Mouse (Mus musculus) heart, adult 2 months (tissue): Measurements from ENCODE around the gene Slc24a2.

Experiments
- CTCF ChIP-seq: fragments of 200-600 bp; IDR thresholded peaks from 2 replicates; pipeline ENCODE4 v1.8.1; 2022; ENCODE audit warnings: antibody characterized with exemption, mild to moderate bottlenecking, moderate library complexity
- POLR2A ChIP-seq: fragments of 200-500 bp; IDR thresholded peaks from 2 replicates; pipeline ENCODE4 v1.6.1; 2011; ENCODE audit warnings: mild to moderate bottlenecking, low read depth, low read length, control low read depth; ENCODE audit not compliant: insufficient read depth

- peak; percentile 61 for TF ChIP-seq CTCF
- TF ChIP-seq POLR2A, result no peak
Measured at GRCm38 (mm10) chr4:87037592-87037991, 192.7 kb downstream of the Slc24a2 start.
